Mouse (Mus musculus) lung, adult 2 months (tissue): ENCODE measurements around the gene Gm10837. TPM values are rescaled to one million over a fixed set of nuclear protein-coding genes. Genes with fewer than 3 reads are reported as not detected.

Source experiments
- DNase-seq: peaks from one replicate; pipeline ENCODE4 v3.0.0; 2022
- H3K4me1 ChIP-seq: fragments of 200-500 bp; 2 replicates; pipeline ENCODE4 v1.6.1; 2011; ENCODE audit warnings: low read length; ENCODE audit not compliant: control insufficient read depth, insufficient read depth
- H3K4me3 ChIP-seq: fragments of 200-500 bp; replicated peaks from 2 replicates; pipeline ENCODE3; 2011; ENCODE audit warnings: low read depth, mild to moderate bottlenecking, control low read depth, low read length; ENCODE audit errors: extremely low read depth
- CTCF ChIP-seq: fragments of 200-500 bp; IDR thresholded peaks from 2 replicates; pipeline ENCODE4 v1.5.1; 2011; ENCODE audit warnings: mild to moderate bottlenecking, low read length, control low read depth; ENCODE audit not compliant: insufficient read depth
- POLR2A ChIP-seq: fragments of 200-500 bp; IDR thresholded peaks from 2 replicates; pipeline ENCODE4 v1.6.1; 2011; ENCODE audit warnings: low read depth, mild to moderate bottlenecking, control low read depth, low read length, borderline replicate concordance; ENCODE audit errors: extremely low read depth
- whole genome bisulfite sequencing: fragments of 180-500 bp; shearing (Covaris S2); methylation state at CpG from one replicate; pipeline ENCODE4 v1.1.7; 2018; 5-methylcytosine and 5-hydroxymethylcytosine counted together
- polyA plus RNA-seq: library from polyadenylated mRNA; depleted of rRNA; stranded (reverse); fragments of >200 nt; gene quantifications from 2 replicates; pipeline ENCODE4 v1.2.3, GENCODE M21; 2012; rRNA removed

Gene Gm10837
- polyA plus RNA-seq, 1 experiment: not detected

- WGBS: 20% methylated on average over 1 of the region's 1 CpGs
- TF ChIP-seq CTCF: no peak
- no peak for TF ChIP-seq POLR2A
- H3K4me1 ChIP-seq: no peaks in the 10 kb centered on the region
- H3K4me3 ChIP-seq: no peak overlapping the region
- DNase-seq: no peak
These were observed 23.2 kb downstream of the Gm10837 start for GRCm38 (mm10) chr14:122513511-122514036.

- no peak overlapping the region for H3K4me3 ChIP-seq
- no peak for DNase-seq
- no peaks in the 10 kb centered on the region for H3K4me1 ChIP-seq
- 62% methylated on average over 4 of the region's 4 CpGs for WGBS
- TF ChIP-seq CTCF: no peak
- no peak for TF ChIP-seq POLR2A
These were observed 38.1 kb downstream of the Gm10837 start for GRCm38 (mm10) chr14:122528475-122528874.

- peak within 1 kb of the TSS; percentile 75 for H3K4me3 ChIP-seq
- H3K4me1 ChIP-seq: peaks cover 2% of the 10 kb centered on the region; the same call in 1 of the 2 replicates
- peak; percentile 98 for DNase-seq
- TF ChIP-seq POLR2A: peak; percentile 49; the same call in 1 of the 2 replicates
- TF ChIP-seq CTCF: no peak
- 2% methylated on average over 54 of the region's 54 CpGs for WGBS
These were observed 43.9 kb downstream of the Gm10837 start, which contains the start of gene Pcca for GRCm38 (mm10) chr14:122534017-122534924. TSS of gene Pcca (plus strand) at chr14:122534324.

- DNase-seq: no peak
- Histone ChIP-seq H3K4me3 (no peak overlapping the region), H3K4me1 (peaks cover 2% of the 10 kb centered on the region; the same call in 1 of the 2 replicates)
- TF ChIP-seq CTCF (no peak), POLR2A (no peak)
- WGBS: 78% methylated on average over 1 of the region's 1 CpGs
These were observed 45.6 kb downstream of the Gm10837 start for GRCm38 (mm10) chr14:122535986-122536385.

Other genes with a start within 250 kb of the Gm10837 start
- gene Gm5089, start 39.5 kb upstream of the Gm10837 start, polyA plus RNA-seq: not detected in 2 replicates
- 0.06 TPM in 1 of 2 replicates, not detected in the other for gene Zic5, start 24.9 kb upstream of the Gm10837 start, polyA plus RNA-seq
- gene Zic2, start 15.2 kb upstream of the Gm10837 start, polyA plus RNA-seq: not detected in 2 replicates
- gene Pcca, start 43.7 kb downstream of the Gm10837 start, polyA plus RNA-seq: 8.0 and 18.7 TPM in 2 replicates